Mouse (Mus musculus): ENCODE data around the gene Tubd1.

DNA sequence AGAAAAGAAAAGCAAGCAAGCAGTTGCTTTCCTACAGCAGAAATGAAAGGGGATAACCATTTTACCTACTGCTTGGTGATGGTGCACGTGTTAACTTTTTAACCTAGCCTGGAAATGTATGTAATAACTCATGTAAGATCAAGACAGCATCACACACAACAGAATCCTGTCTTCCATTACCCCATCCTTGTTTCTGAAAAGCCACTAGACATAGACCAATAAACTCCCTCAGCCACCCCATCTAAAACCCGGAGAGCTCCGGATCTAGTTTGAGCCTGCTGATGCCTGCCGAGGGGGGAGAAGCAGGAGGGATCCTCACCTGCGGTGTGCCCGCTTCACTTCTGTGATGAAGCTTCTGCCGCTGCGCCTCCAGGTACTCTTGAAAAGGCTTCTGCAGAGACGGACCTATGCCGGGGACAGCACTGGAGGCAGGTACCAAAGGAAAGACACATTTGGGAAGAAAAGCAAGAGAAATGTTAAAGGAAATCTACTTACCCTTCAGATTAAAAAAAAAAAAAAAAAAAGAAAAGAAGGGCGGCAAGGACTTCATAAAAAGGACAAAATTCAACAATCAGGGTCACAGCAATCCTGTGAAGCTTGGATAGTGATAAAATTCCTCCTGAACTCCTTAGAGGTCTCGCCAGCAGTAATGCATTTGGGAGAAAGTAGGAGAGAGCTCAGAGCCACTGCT, 41.5 kb downstream of the Tubd1 start:
- TF ChIP-seq CTCF (IDR thresholded peaks at IDR 0.05; ENCODE audit: control insufficient read depth, insufficient read depth, insufficient read length) = no peak
- TF ChIP-seq MAX (IDR thresholded peaks at IDR 0.05) = peak; percentile 42
